Mouse (Mus musculus) cerebellum, adult 2 months (tissue): Measurements from ENCODE around the gene Ppp1r13l.

ENCODE experiments used
- CTCF ChIP-seq: fragments of 200-500 bp; IDR thresholded peaks from 2 replicates; pipeline ENCODE4 v1.5.1; 2011; ENCODE audit warnings: low read depth, mild to moderate bottlenecking, control low read depth, low read length, moderate library complexity, borderline replicate concordance; ENCODE audit not compliant: insufficient read depth
- POLR2A ChIP-seq: fragments of 200-500 bp; IDR thresholded peaks from 2 replicates; pipeline ENCODE4 v1.6.1; 2011; ENCODE audit warnings: low read length, control low read depth, borderline replicate concordance; ENCODE audit not compliant: insufficient read depth

DNA sequence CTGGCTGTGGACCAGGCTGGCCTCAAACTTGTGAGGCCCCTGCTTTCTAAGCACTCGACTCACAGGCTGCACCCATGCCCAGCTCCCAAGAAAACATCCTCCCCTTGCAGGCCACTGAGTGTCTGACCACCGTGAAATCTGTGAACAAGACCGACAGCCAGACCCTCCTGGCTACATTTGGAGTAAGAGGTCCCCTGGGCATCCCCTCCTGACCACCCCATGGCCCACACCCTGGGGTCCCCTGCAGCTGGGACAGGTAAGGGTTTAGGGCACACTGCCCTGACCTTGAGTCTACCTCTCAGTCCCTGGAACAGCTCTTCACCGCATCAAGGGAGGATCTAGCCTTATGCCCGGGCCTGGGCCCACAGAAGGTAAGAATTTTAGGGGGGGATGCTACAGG, 4.6 kb upstream of the Ppp1r13l start:
- TF ChIP-seq CTCF: no peak
- TF ChIP-seq POLR2A: no peak
